Mouse (Mus musculus) liver, adult 2 months (tissue): Measurements from ENCODE around the gene Meis2. TPM values are rescaled to one million over a fixed set of nuclear protein-coding genes. Genes with fewer than 3 reads are reported as not detected.

Source experiments
- DNase-seq: peaks from one replicate; pipeline ENCODE4 v3.0.0-alpha.2; 2011; ENCODE audit warnings: low read depth, low spot score; ENCODE audit errors: extremely low read depth
- H3K27ac ChIP-seq: fragments of 200-500 bp; replicated peaks from 2 replicates; pipeline ENCODE4 v1.5.1; 2012; ENCODE audit warnings: low read depth, mild to moderate bottlenecking, control low read depth, inconsistent platforms, low read length; ENCODE audit not compliant: insufficient read depth
- H3K27me3 ChIP-seq: fragments of 200-500 bp; 2 replicates; pipeline ENCODE4 v1.6.1; 2012; ENCODE audit warnings: mild to moderate bottlenecking, moderate library complexity, low read length, inconsistent platforms; ENCODE audit not compliant: control insufficient read depth, insufficient read depth
- H3K36me3 ChIP-seq: fragments of 200-500 bp; 2 replicates; pipeline ENCODE4 v1.6.1; 2012; ENCODE audit warnings: low read length, inconsistent platforms; ENCODE audit not compliant: control insufficient read depth, insufficient read depth
- H3K4me1 ChIP-seq: fragments of 200-500 bp; 2 replicates; pipeline ENCODE4 v1.6.1; 2011; ENCODE audit warnings: low read length; ENCODE audit not compliant: control insufficient read depth, insufficient read depth
- H3K4me3 ChIP-seq: fragments of 200-500 bp; 2 replicates; pipeline ENCODE4 v1.5.1; 2011; ENCODE audit warnings: low read depth, mild to moderate bottlenecking, control low read depth, low read length, moderate library complexity; ENCODE audit not compliant: insufficient read depth
- H3K79me2 ChIP-seq: fragments of 200-500 bp; 2 replicates; pipeline ENCODE4 v1.6.1; 2012; ENCODE audit warnings: inconsistent platforms, mild to moderate bottlenecking, low read length, moderate library complexity; ENCODE audit not compliant: control insufficient read depth, insufficient read depth
- H3K9ac ChIP-seq: fragments of 200-500 bp; 2 replicates; pipeline ENCODE4 v1.6.1; 2012; ENCODE audit warnings: low read depth, mild to moderate bottlenecking, control low read depth, inconsistent platforms, low read length
- CTCF ChIP-seq: fragments of 200-500 bp; IDR thresholded peaks from 2 replicates; pipeline ENCODE4 v1.5.1; 2011; ENCODE audit warnings: low read depth, low read length, control low read depth
- POLR2A ChIP-seq: fragments of 200-500 bp; IDR thresholded peaks from 2 replicates; pipeline ENCODE4 v1.6.1; 2011; ENCODE audit warnings: low read length, control low read depth; ENCODE audit not compliant: insufficient read depth; ENCODE audit errors: extremely low read depth
- WGBS: fragments of 180-500 bp; shearing (Covaris S2); methylation state at CpG from one replicate; pipeline ENCODE4 v1.1.7; 2018; 5-methylcytosine and 5-hydroxymethylcytosine counted together
- polyA plus RNA-seq: library from polyadenylated mRNA; depleted of rRNA; stranded (reverse); fragments of >200 nt; gene quantifications from 2 replicates; pipeline ENCODE4 v1.2.3, GENCODE M21; 2012
- total RNA-seq: library from RNA; depleted of rRNA; stranded (reverse); fragments of >200 nt; gene quantifications from 2 replicates; pipeline ENCODE4 v1.2.3, GENCODE M21; 2014

Gene Meis2
- total and polyA plus RNA-seq, 2 experiments, result 2.2 to 4.5 TPM

- Histone ChIP-seq H3K27ac (no peak overlapping the region), H3K4me3 (no peak overlapping the region), H3K79me2 (no peaks in the 10 kb centered on the region; the same call in 1 of the 2 replicates), H3K4me1 (no peaks in the 10 kb centered on the region; the same call in 1 of the 2 replicates), H3K36me3 (no peaks in the 10 kb centered on the region), H3K9ac (no peak overlapping the region), H3K27me3 (no peaks in the 10 kb centered on the region)
- TF ChIP-seq CTCF, result no peak
- DNase-seq, result no peak
- WGBS, result 60% methylated on average over 2 of the region's 2 CpGs
These were observed 168.6 kb downstream of the Meis2 start for GRCm38 (mm10) chr2:115897001-115897400.

- Histone ChIP-seq H3K27me3 (no peaks in the 10 kb centered on the region), H3K79me2 (no peaks in the 10 kb centered on the region), H3K9ac (no peak overlapping the region), H3K4me3 (no peak overlapping the region), H3K36me3 (no peaks in the 10 kb centered on the region), H3K27ac (no peak overlapping the region), H3K4me1 (no peaks in the 10 kb centered on the region; the same call in 1 of the 2 replicates)
- TF ChIP-seq CTCF (no peak), POLR2A (no peak)
- DNase-seq, result no peak
- WGBS, result 73% methylated on average over 3 of the region's 3 CpGs
These were observed 169.9 kb downstream of the Meis2 start for GRCm38 (mm10) chr2:115895717-115896116.

- no peaks in the 10 kb centered on the region for H3K36me3 ChIP-seq
- H3K79me2 ChIP-seq, result no peaks in the 10 kb centered on the region
- H3K9ac ChIP-seq, result no peak overlapping the region
- no peaks in the 10 kb centered on the region for H3K27me3 ChIP-seq
- no peak overlapping the region for H3K27ac ChIP-seq
- TF ChIP-seq POLR2A, result no peak
- TF ChIP-seq CTCF, result no peak
- no peaks in the 10 kb centered on the region; the same call in 1 of the 2 replicates for H3K4me1 ChIP-seq
- WGBS, result 16% methylated on average over 2 of the region's 2 CpGs
- H3K4me3 ChIP-seq, result no peak overlapping the region
- DNase-seq, result no peak
These were observed 170.4 kb downstream of the Meis2 start for GRCm38 (mm10) chr2:115895256-115895655.

GRCm38 (mm10) chr2:115893113-115893512 is 172.5 kb downstream of the Meis2 start:
- Histone ChIP-seq H3K9ac (no peak overlapping the region), H3K79me2 (no peaks in the 10 kb centered on the region), H3K27ac (no peak overlapping the region), H3K27me3 (no peaks in the 10 kb centered on the region), H3K4me1 (peaks cover 2% of the 10 kb centered on the region), H3K4me3 (no peak overlapping the region), H3K36me3 (no peaks in the 10 kb centered on the region)
- no peak for DNase-seq
- 95% methylated on average over 6 of the region's 6 CpGs for WGBS
- no peak for TF ChIP-seq POLR2A
- TF ChIP-seq CTCF, result no peak

- no peak overlapping the region for H3K9ac ChIP-seq
- peaks cover 2% of the 10 kb centered on the region; the same call in 1 of the 2 replicates for H3K4me1 ChIP-seq
- no peak overlapping the region for H3K4me3 ChIP-seq
- DNase-seq, result no peak
- TF ChIP-seq POLR2A (no peak), CTCF (no peak)
- H3K27me3 ChIP-seq, result no peaks in the 10 kb centered on the region
- WGBS, result 43% methylated on average over 2 of the region's 2 CpGs
- H3K36me3 ChIP-seq, result no peaks in the 10 kb centered on the region
- H3K27ac ChIP-seq, result no peak overlapping the region
- H3K79me2 ChIP-seq, result no peaks in the 10 kb centered on the region
These were observed 174.9 kb downstream of the Meis2 start for GRCm38 (mm10) chr2:115890715-115891114.

- WGBS, result 79% methylated on average over 3 of the region's 3 CpGs
- no peak for TF ChIP-seq CTCF
These were observed 175.6 kb downstream of the Meis2 start for GRCm38 (mm10) chr2:115890030-115890429.

More at GRCm38 (mm10) chr2:115890030-115890429, 175.6 kb downstream of the Meis2 start:
- Histone ChIP-seq H3K36me3 (no peaks in the 10 kb centered on the region), H3K27ac (no peak overlapping the region), H3K4me3 (no peak overlapping the region), H3K27me3 (no peaks in the 10 kb centered on the region), H3K79me2 (no peaks in the 10 kb centered on the region), H3K4me1 (peaks cover 2% of the 10 kb centered on the region; the same call in 1 of the 2 replicates), H3K9ac (no peak overlapping the region)
- DNase-seq, result no peak
